Mouse (Mus musculus): Measurements from ENCODE around the gene Lamp5. TPM values are rescaled to one million over a fixed set of nuclear protein-coding genes. Genes with fewer than 3 reads are reported as not detected.

Gene Lamp5
- not detected for polyA plus RNA-seq (2015; fragmentation: Illumina TruSeq; extraction: RNeasy Lipid Tissue Mini Kit (QIAGEN cat#74804); ENCODE audit: insufficient read depth, low read depth, low replicate concordance)

GRCm38 (mm10) chr2:136051688-136052289 lies at the start of gene Lamp5:
Gene Lamp5, plus strand, starts transcription at chr2:136052239.

